25 mouse cellular contexts compared by ENCODE assay signal in the genomic region with DNA sequence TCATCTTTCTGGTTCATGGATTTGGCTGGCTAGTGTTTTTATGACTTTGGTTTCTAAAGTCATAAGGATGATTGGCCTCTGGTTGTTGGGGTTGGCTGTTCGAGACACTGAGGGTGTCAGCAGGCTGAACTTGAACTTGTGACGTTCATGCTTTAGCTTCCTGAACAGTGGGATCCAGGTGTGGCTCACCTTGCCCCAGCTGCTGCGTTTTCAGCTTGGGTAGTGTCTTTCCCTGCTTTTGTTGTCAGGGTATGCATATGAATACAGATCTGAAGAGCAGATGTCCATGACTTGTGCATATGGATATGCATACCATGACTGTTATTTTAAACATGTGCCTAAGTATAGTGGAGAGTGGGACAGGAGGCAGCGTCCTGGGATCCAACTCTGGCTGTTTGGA. TPM values are rescaled to one million over a fixed set of nuclear protein-coding genes. Genes with fewer than 3 reads are reported as not detected.
A peak's percentile ranks its signal among the peaks of the same experiment; 100 is the strongest.
DNase-seq lines count a peak whose midpoint lies in the region; ATAC-seq and TF ChIP-seq lines count a peak whose summit lies in the region.
"Had no signal": no experiment of that assay in that cellular context is flagged by ENCODE, and none has a peak within 500 bp of the region (broad histone marks: within the 10 kb centered on the region; RNA-seq: fewer than 3 reads in every experiment).

No protein-coding gene starts in this region.

- ATAC-seq in hindbrain, embryonic 14.5 days (ENCODE audit: low FRiP score): no peak
- ATAC-seq in hindbrain, embryonic 13.5 days (ENCODE audit: low FRiP score): no peak
- ATAC-seq in liver, embryonic 14.5 days (ENCODE audit: insufficient read depth): no peak
- ATAC-seq in kidney, embryonic 16.5 days (ENCODE audit: low FRiP score, low TSS enrichment): no peak
- ATAC-seq: forebrain, embryonic 13.5 days; midbrain, embryonic 16.5 days had no signal

- no peak overlapping the region for H3K4me3 ChIP-seq in hindbrain, embryonic 14.5 days (replicated peaks; ENCODE audit: low read length)
- no peak overlapping the region for H3K4me3 ChIP-seq in hindbrain, embryonic 13.5 days
- no peak overlapping the region for H3K4me3 ChIP-seq in liver, embryonic 14.5 days (ENCODE audit: insufficient read depth in 1 of 2, low read depth in 2 of 2, low read length in 2 of 2)
- no peak overlapping the region for H3K4me3 ChIP-seq in gastrocnemius, adult 2 months
- H3K4me3 ChIP-seq in kidney, embryonic 16.5 days (ENCODE audit: low read length): no peak overlapping the region
- H3K4me3 ChIP-seq: forebrain, embryonic 13.5 days; heart, embryonic 10.5 days; heart, embryonic 15.5 days; limb, embryonic 10.5 days; limb, embryonic 15.5 days; lung, embryonic 15.5 days; midbrain, embryonic 10.5 days; neural tube, embryonic 12.5 days had no signal

- H3K4me1 ChIP-seq in hindbrain, embryonic 14.5 days (replicated peaks; ENCODE audit: control insufficient read depth, insufficient read depth, low read length): peaks cover 7% of the 10 kb centered on the region; the same call in 1 of the 2 replicates
- H3K4me1 ChIP-seq in hindbrain, embryonic 13.5 days (replicated peaks): peaks cover 39% of the 10 kb centered on the region
- peaks cover 48 to 61% of the 10 kb centered on the region in 2 experiments for H3K4me1 ChIP-seq in liver, embryonic 14.5 days (replicated peaks; ENCODE audit: control insufficient read depth in 2 of 2, insufficient read depth in 2 of 2, low read length in 1 of 2)
- peaks cover 53% of the 10 kb centered on the region for H3K4me1 ChIP-seq in kidney, embryonic 16.5 days (ENCODE audit: insufficient read depth, low read length)

- WGBS in hindbrain, embryonic 14.5 days: 81% methylated on average over 4 of the region's 4 CpGs
- WGBS in hindbrain, embryonic 13.5 days: 82% methylated on average over 4 of the region's 4 CpGs
- WGBS in liver, embryonic 14.5 days (ENCODE audit: insufficient replicate concordance): 68% methylated on average over 4 of the region's 4 CpGs
- 62% methylated on average over 4 of the region's 4 CpGs for WGBS in kidney, embryonic 16.5 days

- TF ChIP-seq EP300 in liver, embryonic 14.5 days (IDR thresholded peaks at IDR 0.05; ENCODE audit: low read depth): no peak

- H3K27ac ChIP-seq in hindbrain, embryonic 14.5 days: peak overlapping the region; percentile 51; the same call in 1 of the 2 replicates
- no peak overlapping the region for H3K27ac ChIP-seq in hindbrain, embryonic 13.5 days
- H3K27ac ChIP-seq in liver, embryonic 14.5 days: peak overlapping the region; percentile 60
- H3K27ac ChIP-seq in gastrocnemius, adult 2 months: no peak overlapping the region
- no peak overlapping the region for H3K27ac ChIP-seq in kidney, embryonic 16.5 days (ENCODE audit: low read length)
- H3K27ac ChIP-seq: forebrain, embryonic 13.5 days; heart, embryonic 10.5 days; heart, embryonic 15.5 days; limb, embryonic 10.5 days; limb, embryonic 15.5 days; lung, embryonic 15.5 days; midbrain, embryonic 10.5 days; neural tube, embryonic 12.5 days had no signal

- no peaks in the 10 kb centered on the region for H3K9me3 ChIP-seq in hindbrain, embryonic 14.5 days (ENCODE audit: control insufficient read depth, low read length)
- no peaks in the 10 kb centered on the region for H3K9me3 ChIP-seq in hindbrain, embryonic 13.5 days
- no peaks in the 10 kb centered on the region for H3K9me3 ChIP-seq in liver, embryonic 14.5 days (ENCODE audit: control insufficient read depth, low read length)
- no peaks in the 10 kb centered on the region for H3K9me3 ChIP-seq in kidney, embryonic 16.5 days (ENCODE audit: low read length)
- H3K9me3 ChIP-seq: forebrain, embryonic 13.5 days; heart, embryonic 10.5 days; heart, embryonic 15.5 days; limb, embryonic 10.5 days; limb, embryonic 15.5 days; lung, embryonic 15.5 days; neural tube, embryonic 12.5 days had no signal

- no peak for TF ChIP-seq CTCF in liver, embryonic 14.5 days (IDR thresholded peaks at IDR 0.05; ENCODE audit: low read depth)
- TF ChIP-seq CTCF in gastrocnemius, adult 2 months (IDR thresholded peaks at IDR 0.05): no peak

- no peak overlapping the region for H3K4me2 ChIP-seq in hindbrain, embryonic 14.5 days (replicated peaks)
- H3K4me2 ChIP-seq in hindbrain, embryonic 13.5 days: no peak overlapping the region
- H3K4me2 ChIP-seq in liver, embryonic 14.5 days (ENCODE audit: low read depth): peak overlapping the region; percentile 80
- H3K4me2 ChIP-seq in kidney, embryonic 16.5 days (replicated peaks; ENCODE audit: low read depth, low read length): no peak overlapping the region
- H3K4me2 ChIP-seq: forebrain, embryonic 13.5 days; heart, embryonic 15.5 days; limb, embryonic 15.5 days; lung, embryonic 15.5 days; neural tube, embryonic 12.5 days had no signal

- no peak for DNase-seq in hindbrain, embryonic 14.5 days (ENCODE audit: low spot score)
- DNase-seq in R1 (ENCODE audit: low read depth, low spot score): peak; percentile 77
- no peak for DNase-seq in liver, embryonic 14.5 days (ENCODE audit: low read depth in 3 of 3, low spot score in 3 of 3)
- no peak for DNase-seq in gastrocnemius, adult 2 months
- no peak for DNase-seq in embryo, embryonic 10 days (ENCODE audit: low spot score)
- DNase-seq: adrenal gland, postnatal 36 days; cerebellum, adult 18-20 months; cerebellum, postnatal 10 days; gastrocnemius, postnatal 10 days; kidney, adult 8-10 months; kidney, postnatal 10 days; right cerebral cortex, postnatal 14 days; thymus, postnatal 4 days had no signal

- no peaks in the 10 kb centered on the region for H3K27me3 ChIP-seq in hindbrain, embryonic 14.5 days (ENCODE audit: control insufficient read depth, insufficient read depth, low read length)
- H3K27me3 ChIP-seq in hindbrain, embryonic 13.5 days: no peaks in the 10 kb centered on the region
- H3K27me3 ChIP-seq in liver, embryonic 14.5 days (ENCODE audit: control insufficient read depth, insufficient read depth, low read length): no peaks in the 10 kb centered on the region
- no peaks in the 10 kb centered on the region for H3K27me3 ChIP-seq in kidney, embryonic 16.5 days (ENCODE audit: insufficient read depth, low read length)
- H3K27me3 ChIP-seq: forebrain, embryonic 13.5 days; heart, embryonic 15.5 days; limb, embryonic 15.5 days; lung, embryonic 15.5 days; neural tube, embryonic 12.5 days had no signal

- no peaks in the 10 kb centered on the region for H3K36me3 ChIP-seq in hindbrain, embryonic 14.5 days (replicated peaks; ENCODE audit: control insufficient read depth, insufficient read depth)
- no peaks in the 10 kb centered on the region for H3K36me3 ChIP-seq in hindbrain, embryonic 13.5 days
- H3K36me3 ChIP-seq in liver, embryonic 14.5 days (replicated peaks; ENCODE audit: control insufficient read depth, insufficient read depth, low read depth): no peaks in the 10 kb centered on the region; the same call in 1 of the 2 replicates
- H3K36me3 ChIP-seq in kidney, embryonic 16.5 days (ENCODE audit: insufficient read depth, low read length): no peaks in the 10 kb centered on the region
- H3K36me3 ChIP-seq: G1E; heart, embryonic 10.5 days; heart, embryonic 15.5 days; limb, embryonic 10.5 days; limb, embryonic 15.5 days; lung, embryonic 15.5 days; neural tube, embryonic 12.5 days had no signal

- H3K9ac ChIP-seq in hindbrain, embryonic 14.5 days: no peak overlapping the region
- no peak overlapping the region for H3K9ac ChIP-seq in hindbrain, embryonic 13.5 days
- H3K9ac ChIP-seq in liver, embryonic 14.5 days (replicated peaks): no peak overlapping the region; the same call in 1 of the 2 replicates
- no peak overlapping the region for H3K9ac ChIP-seq in kidney, embryonic 16.5 days (replicated peaks; ENCODE audit: low read length)
- H3K9ac ChIP-seq: forebrain, embryonic 13.5 days; heart, embryonic 15.5 days; limb, embryonic 15.5 days; lung, embryonic 15.5 days; neural tube, embryonic 12.5 days had no signal

- intact Hi-C loops in gastrocnemius, adult 2 months (cut with DNase I): no loop called here

RNA-seq across cellular contexts. Expression of a gene that starts 19.4 kb away (rescaled TPM):
- 24.4 and 26.2 TPM in 2 replicates for polyA plus RNA-seq in hindbrain, embryonic 14.5 days (2014; fragmentation: Nextera tagmentation; extraction: Ambion mirVana)
- polyA plus RNA-seq in hindbrain, embryonic 13.5 days (2015; fragmentation: Nextera tagmentation; extraction: Ambion mirVana): 34.8 and 37.0 TPM in 2 replicates
- polyA plus RNA-seq in liver, embryonic 14.5 days (2012; rRNA removed): 5.5 and 6.1 TPM in 2 replicates
- 13.5 and 14.1 TPM in 2 replicates for polyA plus RNA-seq in liver, embryonic 14.5 days (2014; fragmentation: Nextera tagmentation; extraction: Ambion mirVana)
- total RNA-seq in gastrocnemius, adult 2 months (2021): 1 to 10 TPM; 3.8 to 4.3 TPM
- 67.5 and 68.1 TPM in 2 replicates for polyA plus RNA-seq in kidney, embryonic 16.5 days (2015; fragmentation: Nextera tagmentation; extraction: Ambion mirVana)

Comparison
In these comparisons a context has a peak if more than half of its experiments do, and no peak if none do; other contexts are left out.
1. H3K27ac ChIP-seq: peak in hindbrain, embryonic 14.5 days (single experiment) and liver, embryonic 14.5 days (single experiment); none in hindbrain, embryonic 13.5 days (single experiment), gastrocnemius, adult 2 months (single experiment) and kidney, embryonic 16.5 days (single experiment).